Mouse (Mus musculus) limb, embryonic 14.5 days (tissue): ENCODE measurements at regions not wholly inside any gene's neighbourhood (a gene's known extent, or its start where the extent isn't known, plus 50 kb on each side); places are given as distances from the start of the nearest gene placed in this dataset.
A peak's percentile ranks its signal among the peaks of the same experiment; 100 is the strongest.

Source experiments
- ATAC-seq: fragments of 200-750 bp; cut with Nextera tagmentation; 2 replicates; pipeline ENCODE4 v1.8.0; 2017; ENCODE audit warnings: low read depth, moderate number of reproducible peaks, moderate TSS enrichment; ENCODE audit not compliant: low FRiP score
- DNase-seq: peaks from one replicate; pipeline ENCODE4 v3.0.0-alpha.2; 2015; ENCODE audit warnings: low spot score
- H3K27ac ChIP-seq: fragments of 300-500 bp; sonication (generic); replicated peaks from 2 replicates; pipeline ENCODE4 v1.5.1; 2014; ENCODE audit warnings: low read depth, mild to moderate bottlenecking, low read length, moderate library complexity, mixed read lengths
- H3K27me3 ChIP-seq: fragments of 300-500 bp; sonication (generic); 2 replicates; pipeline ENCODE4 v1.6.1; 2014; ENCODE audit warnings: low read length, mixed read lengths; ENCODE audit not compliant: control insufficient read depth, insufficient read depth
- H3K36me3 ChIP-seq: fragments of 300-500 bp; sonication (generic); 2 replicates; pipeline ENCODE4 v1.6.1; 2014; ENCODE audit warnings: mild to moderate bottlenecking, low read length, moderate library complexity, mixed read lengths; ENCODE audit not compliant: control insufficient read depth, insufficient read depth
- H3K4me1 ChIP-seq: fragments of 300-500 bp; sonication (generic); 2 replicates; pipeline ENCODE4 v1.6.1; 2014; ENCODE audit warnings: antibody characterized with exemption, low read length, mixed read lengths; ENCODE audit not compliant: control insufficient read depth, insufficient read depth
- H3K4me2 ChIP-seq: fragments of 300-500 bp; sonication (generic); replicated peaks from 2 replicates; pipeline ENCODE4 v1.6.1; 2014; ENCODE audit warnings: low read depth, mild to moderate bottlenecking, low read length, moderate library complexity; ENCODE audit not compliant: severe bottlenecking
- H3K4me3 ChIP-seq: fragments of 300-500 bp; sonication (generic); replicated peaks from 2 replicates; pipeline ENCODE4 v1.5.1; 2014; ENCODE audit warnings: low read length
- H3K9ac ChIP-seq: fragments of 300-500 bp; sonication (generic); 2 replicates; pipeline ENCODE4 v1.6.1; 2014; ENCODE audit warnings: mild to moderate bottlenecking, low read depth, low read length, moderate library complexity; ENCODE audit not compliant: severe bottlenecking
- H3K9me3 ChIP-seq: fragments of 300-500 bp; sonication (generic); 2 replicates; pipeline ENCODE4 v1.6.1; 2016; ENCODE audit warnings: low read length; ENCODE audit not compliant: control insufficient read depth
- POLR2A ChIP-seq: fragments of 200-500 bp; IDR thresholded peaks from 2 replicates; pipeline ENCODE4 v1.8.0; 2012; ENCODE audit warnings: inconsistent platforms, mild to moderate bottlenecking, moderate library complexity, borderline replicate concordance; ENCODE audit not compliant: insufficient read depth, insufficient read length; ENCODE audit errors: extremely low read depth
- WGBS: fragments of 180-500 bp; shearing (Covaris S2); extraction: QIAGEN DNeasy Blood & Tissue Kit; methylation state at CpG from one replicate; pipeline ENCODE4 v1.1.7; 2014; 5-methylcytosine and 5-hydroxymethylcytosine counted together

- Histone ChIP-seq H3K4me2 (no peak overlapping the region), H3K27ac (no peak overlapping the region), H3K9ac (no peak overlapping the region), H3K36me3 (no peaks in the 10 kb centered on the region), H3K4me1 (peaks cover 20% of the 10 kb centered on the region), H3K27me3 (no peaks in the 10 kb centered on the region), H3K9me3 (no peaks in the 10 kb centered on the region), H3K4me3 (no peak overlapping the region)
- no peak for DNase-seq
- 55% methylated on average over 4 of the region's 4 CpGs for WGBS
- no peak for ATAC-seq
- TF ChIP-seq POLR2A, result no peak
Observed at GRCm38 (mm10) chr17:45806831-45807230, 73.2 kb upstream of the 1600014C23Rik start.

- Histone ChIP-seq H3K4me2 (no peak overlapping the region), H3K4me1 (peaks cover 20% of the 10 kb centered on the region), H3K4me3 (no peak overlapping the region), H3K9me3 (no peaks in the 10 kb centered on the region), H3K27me3 (no peaks in the 10 kb centered on the region), H3K27ac (no peak overlapping the region), H3K9ac (no peak overlapping the region), H3K36me3 (no peaks in the 10 kb centered on the region)
- ATAC-seq (no peak), DNase-seq (no peak)
- WGBS, result 30% methylated on average over 5 of the region's 5 CpGs
- no peak for TF ChIP-seq POLR2A
Observed at GRCm38 (mm10) chr17:45806430-45806829, 72.8 kb upstream of the 1600014C23Rik start.

- 2% methylated on average over 32 of the region's 35 CpGs for WGBS
- TF ChIP-seq POLR2A, result no peak
- no peak for DNase-seq
- peak; percentile 59 for ATAC-seq
- Histone ChIP-seq H3K9me3 (no peaks in the 10 kb centered on the region), H3K27me3 (no peaks in the 10 kb centered on the region), H3K4me1 (peaks cover 20% of the 10 kb centered on the region), H3K9ac (no peak overlapping the region), H3K4me2 (peak overlapping the region; percentile 25; the same call in 1 of the 2 replicates), H3K4me3 (0 out of 2 replicates have a peak overlapping the region, but pooled peaks have one; percentile 7), H3K36me3 (no peaks in the 10 kb centered on the region), H3K27ac (no peak overlapping the region)
Observed at GRCm38 (mm10) chr17:45805471-45806082, 71.9 kb upstream of the 1600014C23Rik start.

- DNase-seq (no peak), ATAC-seq (no peak)
- H3K9me3 ChIP-seq, result peaks cover 5% of the 10 kb centered on the region
- WGBS, result 79% methylated on average over 8 of the region's 8 CpGs
- no peaks in the 10 kb centered on the region for H3K27me3 ChIP-seq
- TF ChIP-seq POLR2A, result no peak
- H3K27ac ChIP-seq, result no peak overlapping the region
- peaks cover 25% of the 10 kb centered on the region for H3K4me1 ChIP-seq
- H3K4me3 ChIP-seq, result no peak overlapping the region
- no peak overlapping the region for H3K9ac ChIP-seq
- no peak overlapping the region for H3K4me2 ChIP-seq
- H3K36me3 ChIP-seq, result no peaks in the 10 kb centered on the region
Observed at GRCm38 (mm10) chr17:45803331-45803730, 69.7 kb upstream of the 1600014C23Rik start.

- Histone ChIP-seq H3K36me3 (no peaks in the 10 kb centered on the region), H3K9me3 (peaks cover 5% of the 10 kb centered on the region), H3K4me1 (peaks cover 23% of the 10 kb centered on the region), H3K9ac (no peak overlapping the region), H3K4me2 (no peak overlapping the region), H3K27me3 (no peaks in the 10 kb centered on the region), H3K27ac (no peak overlapping the region), H3K4me3 (no peak overlapping the region)
- 79% methylated on average over 8 of the region's 8 CpGs for WGBS
- ATAC-seq (no peak), DNase-seq (no peak)
- no peak for TF ChIP-seq POLR2A
Observed at GRCm38 (mm10) chr17:45802439-45802838, 68.8 kb upstream of the 1600014C23Rik start.
